Mouse (Mus musculus) cerebellum, adult 8-10 months (tissue): ENCODE measurements around the gene Fezf2.

Source experiments
- DNase-seq: peaks from one replicate; pipeline ENCODE4 v3.0.0; 2022

Fezf2 gene

GRCm38 (mm10) chr14:12341789-12342457, 6.1 kb downstream of the Fezf2 start:
- no peak for DNase-seq

- no peak for DNase-seq
Observed at GRCm38 (mm10) chr14:12341075-12341788, 6.8 kb downstream of the Fezf2 start.

GRCm38 (mm10) chr14:12340238-12341074, 7.5 kb downstream of the Fezf2 start:
- DNase-seq: no peak

- no peak for DNase-seq
Observed at GRCm38 (mm10) chr14:12338811-12339565, 9.0 kb downstream of the Fezf2 start.

- DNase-seq: no peak
Observed at GRCm38 (mm10) chr14:12337998-12338809, 9.8 kb downstream of the Fezf2 start.

GRCm38 (mm10) chr14:12337421-12337997, 10.5 kb downstream of the Fezf2 start:
- no peak for DNase-seq

- no peak for DNase-seq
Observed at GRCm38 (mm10) chr14:12334925-12335324, 13.1 kb downstream of the Fezf2 start.

GRCm38 (mm10) chr14:12333622-12334021, 14.4 kb downstream of the Fezf2 start:
- no peak for DNase-seq

GRCm38 (mm10) chr14:12303106-12303505, 44.9 kb downstream of the Fezf2 start:
- no peak for DNase-seq

- peak; percentile 14 for DNase-seq
Observed at GRCm38 (mm10) chr14:12300677-12301076, 47.3 kb downstream of the Fezf2 start.

- DNase-seq: no peak
Observed at GRCm38 (mm10) chr14:12300275-12300674, 47.7 kb downstream of the Fezf2 start.

GRCm38 (mm10) chr14:12299654-12300053, 48.3 kb downstream of the Fezf2 start:
- DNase-seq: no peak

GRCm38 (mm10) chr14:12299171-12299570, 48.8 kb downstream of the Fezf2 start:
- DNase-seq: no peak

GRCm38 (mm10) chr14:12296391-12296790, 51.6 kb downstream of the Fezf2 start:
- DNase-seq: peak; percentile 8
